Mouse (Mus musculus) embryonic facial prominence, embryonic 15.5 days (tissue): ENCODE data around the gene Ccdc120. TPM values are rescaled to one million over a fixed set of nuclear protein-coding genes. Genes with fewer than 3 reads are reported as not detected.

Source experiments
- ATAC-seq: fragments of 200-750 bp; cut with Nextera tagmentation; 2 replicates; pipeline ENCODE4 v1.8.0; 2017; ENCODE audit warnings: low read depth, moderate TSS enrichment; ENCODE audit not compliant: insufficient number of reproducible peaks, low FRiP score, low TSS enrichment
- H3K27ac ChIP-seq: fragments of 300-500 bp; sonication (generic); replicated peaks from 2 replicates; pipeline ENCODE4 v1.5.1; 2015; ENCODE audit warnings: mild to moderate bottlenecking, inconsistent platforms
- H3K27me3 ChIP-seq: fragments of 300-500 bp; sonication (generic); 2 replicates; pipeline ENCODE4 v1.6.1; 2015; ENCODE audit warnings: inconsistent platforms
- H3K36me3 ChIP-seq: fragments of 300-500 bp; sonication (generic); 2 replicates; pipeline ENCODE4 v1.6.1; 2015; ENCODE audit warnings: mild to moderate bottlenecking, inconsistent platforms
- H3K4me1 ChIP-seq: fragments of 300-500 bp; sonication (generic); 2 replicates; pipeline ENCODE4 v1.6.1; 2015; ENCODE audit warnings: inconsistent platforms
- H3K4me2 ChIP-seq: fragments of 300-500 bp; sonication (generic); replicated peaks from 2 replicates; pipeline ENCODE4 v1.6.1; 2015; ENCODE audit warnings: mild to moderate bottlenecking, inconsistent platforms
- H3K4me3 ChIP-seq: fragments of 300-500 bp; sonication (generic); replicated peaks from 2 replicates; pipeline ENCODE4 v1.5.1; 2015; ENCODE audit warnings: mild to moderate bottlenecking, inconsistent platforms
- H3K9ac ChIP-seq: fragments of 300-500 bp; sonication (generic); 2 replicates; pipeline ENCODE4 v1.6.1; 2015; ENCODE audit warnings: inconsistent platforms
- H3K9me3 ChIP-seq: fragments of 300-500 bp; sonication (generic); replicated peaks from 2 replicates; pipeline ENCODE4 v1.6.1; 2016; ENCODE audit warnings: inconsistent platforms
- WGBS: fragments of 180-500 bp; shearing (Covaris S2); methylation state at CpG from one replicate; pipeline ENCODE4 v1.1.7; 2015; 5-methylcytosine and 5-hydroxymethylcytosine counted together
- polyA plus RNA-seq: library from polyadenylated mRNA; unstranded; fragments of >200 nt; fragmentation: Nextera tagmentation; extraction: Ambion mirVana; gene quantifications from 2 replicates; pipeline ENCODE4 v1.2.1, GENCODE M21; 2015

The Ccdc120 gene
- polyA plus RNA-seq, 1 experiment from 2014 or later = 22.1 TPM

DNA sequence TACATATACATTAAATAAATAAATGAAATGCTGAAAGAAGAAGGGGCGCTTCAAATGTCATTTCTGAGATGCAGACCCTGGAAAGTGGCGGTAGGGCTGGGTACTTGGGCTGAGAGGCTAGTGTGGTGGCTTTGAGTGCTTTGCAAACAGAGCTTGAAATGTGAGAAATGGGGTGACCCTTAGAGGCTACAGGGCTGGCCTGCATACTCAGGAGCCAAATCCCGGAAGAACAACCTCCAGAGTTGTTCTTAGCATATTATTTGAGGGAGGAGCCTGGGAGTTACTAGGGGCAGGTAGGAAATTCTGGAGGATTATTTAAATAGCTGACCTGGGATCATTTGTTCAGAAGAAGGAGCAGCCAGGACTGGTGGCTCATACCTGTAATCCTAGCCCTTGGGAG is 60.2 kb downstream of the Ccdc120 start:
- WGBS = 54% methylated on average over 3 of the region's 3 CpGs
- H3K4me2 ChIP-seq = no peak overlapping the region
- H3K4me3 ChIP-seq = no peak overlapping the region
- H3K4me1 ChIP-seq = no peaks in the 10 kb centered on the region
- ATAC-seq = no peak; the same call in 1 of the 2 replicates
- H3K9me3 ChIP-seq = no peaks in the 10 kb centered on the region
- no peak overlapping the region for H3K27ac ChIP-seq
- no peak overlapping the region for H3K9ac ChIP-seq
- no peaks in the 10 kb centered on the region for H3K27me3 ChIP-seq
- no peaks in the 10 kb centered on the region for H3K36me3 ChIP-seq

- Histone ChIP-seq H3K9ac (no peak overlapping the region), H3K36me3 (no peaks in the 10 kb centered on the region), H3K27me3 (no peaks in the 10 kb centered on the region), H3K4me3 (no peak overlapping the region), H3K9me3 (no peaks in the 10 kb centered on the region), H3K4me2 (no peak overlapping the region), H3K4me1 (no peaks in the 10 kb centered on the region), H3K27ac (no peak overlapping the region)
- ATAC-seq = no peak
- 77% methylated on average over 2 of the region's 2 CpGs for WGBS
Measured at GRCm38 (mm10) chrX:7688321-7688720, 62.4 kb downstream of the Ccdc120 start.

Other genes starting within 250 kb of the Ccdc120 start
- 0.11 TPM in 2 replicates for gene Foxp3, start 177.3 kb downstream of the Ccdc120 start, polyA plus RNA-seq
- 2.3 and 2.6 TPM in 2 replicates for gene Ppp1r3f, start 176.6 kb downstream of the Ccdc120 start, polyA plus RNA-seq
- gene Ccdc22, start 145.4 kb downstream of the Ccdc120 start, polyA plus RNA-seq = 27.4 and 29.9 TPM in 2 replicates
- gene Cacna1f, start 143.8 kb downstream of the Ccdc120 start, polyA plus RNA-seq = 0.03 and 0.11 TPM in 2 replicates
- 4.7 and 5.3 TPM in 2 replicates for gene Syp, start 112.4 kb downstream of the Ccdc120 start, polyA plus RNA-seq
- 15.2 and 16.6 TPM in 2 replicates for gene Prickle3, start 93.6 kb downstream of the Ccdc120 start, polyA plus RNA-seq
- 171 and 180 TPM in 2 replicates for gene Plp2, start 79.5 kb downstream of the Ccdc120 start, polyA plus RNA-seq
- 0.46 and 0.48 TPM in 2 replicates for gene Magix, start 69.7 kb downstream of the Ccdc120 start, polyA plus RNA-seq
- gene Gpkow, start 53.8 kb downstream of the Ccdc120 start, polyA plus RNA-seq = 37.4 and 37.9 TPM in 2 replicates
- gene Wdr45, start 36.6 kb downstream of the Ccdc120 start, polyA plus RNA-seq = 40.6 and 48.0 TPM in 2 replicates
- gene Gm45208, start 28.7 kb downstream of the Ccdc120 start, polyA plus RNA-seq = 0.44 and 0.66 TPM in 2 replicates
- gene Praf2, start 22.5 kb downstream of the Ccdc120 start, polyA plus RNA-seq = 73.5 and 74.7 TPM in 2 replicates
- 32.8 and 35.9 TPM in 2 replicates for gene Tfe3, start 11.7 kb upstream of the Ccdc120 start, polyA plus RNA-seq
- gene Gripap1, start 38.9 kb upstream of the Ccdc120 start, polyA plus RNA-seq = 46.2 and 46.7 TPM in 2 replicates
- gene Kcnd1, start 71.4 kb upstream of the Ccdc120 start, polyA plus RNA-seq = 1.8 and 1.9 TPM in 2 replicates
- 51.3 and 53.9 TPM in 2 replicates for gene Otud5, start 90.5 kb upstream of the Ccdc120 start, polyA plus RNA-seq
- 9.8 and 14.2 TPM in 2 replicates for gene Pim2, start 127.4 kb upstream of the Ccdc120 start, polyA plus RNA-seq
- gene Slc35a2, start 133.1 kb upstream of the Ccdc120 start, polyA plus RNA-seq = 55.0 and 55.5 TPM in 2 replicates
- gene Pqbp1, start 148.4 kb upstream of the Ccdc120 start, polyA plus RNA-seq = 125 and 126 TPM in 2 replicates
- gene Timm17b, start 148.5 kb upstream of the Ccdc120 start, polyA plus RNA-seq = 158 and 169 TPM in 2 replicates
- not detected in 2 replicates for gene Gm10491, start 156.9 kb upstream of the Ccdc120 start, polyA plus RNA-seq
- gene Gm10490, start 158.6 kb upstream of the Ccdc120 start, polyA plus RNA-seq = not detected in 2 replicates
- 1.7 and 2.7 TPM in 2 replicates for gene Pcsk1n, start 168.9 kb upstream of the Ccdc120 start, polyA plus RNA-seq
- not detected in 2 replicates for gene Eras, start 177.7 kb upstream of the Ccdc120 start, polyA plus RNA-seq
- 26.3 and 27.5 TPM in 2 replicates for gene Hdac6, start 197.0 kb upstream of the Ccdc120 start, polyA plus RNA-seq
- gene Gata1, start 227.2 kb upstream of the Ccdc120 start, polyA plus RNA-seq = 1.7 and 1.9 TPM in 2 replicates